Mouse (Mus musculus) brain, embryonic 14.5 days (tissue): ENCODE results near the gene Tgfbr1. TPM values are rescaled to one million over a fixed set of nuclear protein-coding genes. Genes with fewer than 3 reads are reported as not detected.

Source experiments
- DNase-seq: peaks from one replicate; pipeline ENCODE4 v3.0.0-alpha.2; 2011; ENCODE audit warnings: low read depth
- CTCF ChIP-seq: fragments of 200-500 bp; IDR thresholded peaks from 2 replicates; pipeline ENCODE4 v1.5.1; 2012; ENCODE audit warnings: inconsistent platforms, mild to moderate bottlenecking, moderate library complexity, borderline replicate concordance; ENCODE audit not compliant: insufficient read depth, insufficient read length; ENCODE audit errors: extremely low read depth
- POLR2A ChIP-seq: fragments of 200-500 bp; IDR thresholded peaks from 2 replicates; pipeline ENCODE4 v1.6.1; 2012; ENCODE audit warnings: mild to moderate bottlenecking, inconsistent platforms, borderline replicate concordance; ENCODE audit not compliant: poor library complexity, insufficient read depth, insufficient read length, severe bottlenecking; ENCODE audit errors: extremely low read depth
- polyA plus RNA-seq: library from polyadenylated mRNA; depleted of rRNA; stranded (reverse); fragments of >200 nt; gene quantifications from 2 replicates; pipeline ENCODE4 v1.2.3, GENCODE M21; 2012

The Tgfbr1 gene
- polyA plus RNA-seq, 1 experiment: 44.8 TPM

GRCm38 (mm10) chr4:47404536-47404935 lies 51.5 kb downstream of the Tgfbr1 start:
- no peak for TF ChIP-seq POLR2A
- TF ChIP-seq CTCF: no peak

GRCm38 (mm10) chr4:47407161-47407560 lies 54.1 kb downstream of the Tgfbr1 start:
- TF ChIP-seq POLR2A (no peak), CTCF (no peak)
- no peak for DNase-seq

More at GRCm38 (mm10) chr4:47404536-47404935, 51.5 kb downstream of the Tgfbr1 start:
- DNase-seq: no peak

- DNase-seq: no peak
- TF ChIP-seq CTCF: no peak
- TF ChIP-seq POLR2A: no peak
These were observed 64.8 kb downstream of the Tgfbr1 start for GRCm38 (mm10) chr4:47417871-47418270.

- TF ChIP-seq CTCF (peak; percentile 76), POLR2A (no peak)
- DNase-seq: peak; percentile 75
These were observed 66.4 kb downstream of the Tgfbr1 start for GRCm38 (mm10) chr4:47419268-47419973.

- TF ChIP-seq CTCF (no peak), POLR2A (no peak)
These were observed 67.2 kb downstream of the Tgfbr1 start for GRCm38 (mm10) chr4:47420191-47420590.

GRCm38 (mm10) chr4:47422194-47422593 lies 69.2 kb downstream of the Tgfbr1 start:
- no peak for DNase-seq
- no peak for TF ChIP-seq POLR2A
- no peak for TF ChIP-seq CTCF

More at GRCm38 (mm10) chr4:47420191-47420590, 67.2 kb downstream of the Tgfbr1 start:
- no peak for DNase-seq

- TF ChIP-seq POLR2A (no peak), CTCF (no peak)
These were observed 69.9 kb downstream of the Tgfbr1 start for GRCm38 (mm10) chr4:47422946-47423345.

GRCm38 (mm10) chr4:47424376-47424775 lies 71.4 kb downstream of the Tgfbr1 start:
- TF ChIP-seq CTCF: no peak
- no peak for TF ChIP-seq POLR2A
- peak; percentile 62 for DNase-seq

More at GRCm38 (mm10) chr4:47422946-47423345, 69.9 kb downstream of the Tgfbr1 start:
- DNase-seq: no peak

GRCm38 (mm10) chr4:47425247-47425830 lies 72.3 kb downstream of the Tgfbr1 start:
- TF ChIP-seq POLR2A: no peak
- TF ChIP-seq CTCF: no peak
- no peak for DNase-seq

- no peak for TF ChIP-seq POLR2A
- TF ChIP-seq CTCF: no peak
These were observed 74.6 kb downstream of the Tgfbr1 start for GRCm38 (mm10) chr4:47427606-47428005.

GRCm38 (mm10) chr4:47430557-47430956 lies 77.5 kb downstream of the Tgfbr1 start:
- TF ChIP-seq POLR2A (no peak), CTCF (no peak)
- no peak for DNase-seq

More at GRCm38 (mm10) chr4:47427606-47428005, 74.6 kb downstream of the Tgfbr1 start:
- no peak for DNase-seq
